Mouse (Mus musculus) liver, embryonic 14.5 days (tissue): ENCODE results near the gene Rreb1. TPM values are rescaled to one million over a fixed set of nuclear protein-coding genes. Genes with fewer than 3 reads are reported as not detected.

Experiments
- ATAC-seq: fragments of 200-750 bp; cut with Nextera tagmentation; 2 replicates; pipeline ENCODE4 v1.8.0; 2017; ENCODE audit warnings: moderate number of reproducible peaks, mild to moderate bottlenecking, moderate library complexity; ENCODE audit not compliant: insufficient read depth
- DNase-seq, 3 experiments: peaks; one replicate each; pipeline ENCODE4 v3.0.0-alpha.2; 2012 to 2013; ENCODE audit warnings: low read depth in 3 of 3, low spot score in 3 of 3
- H3K27ac ChIP-seq: fragments of 300-500 bp; sonication (generic); 2 replicates; pipeline ENCODE4 v1.5.1; 2014; ENCODE audit warnings: moderate library complexity, mild to moderate bottlenecking, control low read depth, inconsistent platforms
- H3K27me3 ChIP-seq: fragments of 300-500 bp; sonication (generic); 2 replicates; pipeline ENCODE4 v1.6.1; 2014; ENCODE audit warnings: mild to moderate bottlenecking, low read length, moderate library complexity; ENCODE audit not compliant: control insufficient read depth, insufficient read depth
- H3K36me3 ChIP-seq: fragments of 300-500 bp; sonication (generic); replicated peaks from 2 replicates; pipeline ENCODE4 v1.6.1; 2014; ENCODE audit warnings: low read depth; ENCODE audit not compliant: control insufficient read depth, insufficient read depth
- H3K4me1 ChIP-seq, 2 experiments: fragments of 200-500 bp in 1 of 2; fragments of 300-500 bp in 1 of 2; sonication (generic) in 1 of 2; replicated peaks; 2 replicates each; pipeline ENCODE4 v1.6.1; 2012 to 2014; ENCODE audit warnings: antibody characterized with exemption in 1 of 2, inconsistent platforms in 1 of 2, low read length in 1 of 2; ENCODE audit not compliant: control insufficient read depth in 2 of 2, insufficient read depth in 2 of 2
- H3K4me2 ChIP-seq: fragments of 300-500 bp; sonication (generic); 2 replicates; pipeline ENCODE4 v1.6.1; 2014; ENCODE audit warnings: low read depth, mild to moderate bottlenecking, control low read depth, moderate library complexity
- H3K4me3 ChIP-seq, 2 experiments: fragments of 200-500 bp in 1 of 2; fragments of 300-500 bp in 1 of 2; sonication (generic) in 1 of 2; 2 replicates each; pipeline ENCODE4 v1.5.1; 2012 to 2014; ENCODE audit warnings: low read depth in 2 of 2, low read length in 2 of 2, mild to moderate bottlenecking in 2 of 2, control low read depth in 1 of 2, inconsistent platforms in 1 of 2, moderate library complexity in 1 of 2; ENCODE audit not compliant: insufficient read depth in 1 of 2
- H3K9ac ChIP-seq: fragments of 300-500 bp; sonication (generic); replicated peaks from 2 replicates; pipeline ENCODE4 v1.6.1; 2014; ENCODE audit warnings: mild to moderate bottlenecking, control low read depth, moderate library complexity
- H3K9me3 ChIP-seq: fragments of 300-500 bp; sonication (generic); 2 replicates; pipeline ENCODE4 v1.6.1; 2016; ENCODE audit warnings: low read length, mixed read lengths; ENCODE audit not compliant: control insufficient read depth
- CTCF ChIP-seq: IDR thresholded peaks from 2 replicates; pipeline ENCODE4 v1.5.1; 2016; ENCODE audit warnings: antibody characterized with exemption, low read depth, control low read depth
- EP300 ChIP-seq: IDR thresholded peaks from 2 replicates; pipeline ENCODE4 v1.6.1; 2016; ENCODE audit warnings: antibody characterized with exemption, low read depth
- WGBS: fragments of 180-500 bp; shearing (Covaris S2); extraction: QIAGEN DNeasy Blood & Tissue Kit; methylation state at CpG from one replicate; pipeline ENCODE4 v1.1.7; 2014; ENCODE audit not compliant: insufficient replicate concordance; 5-methylcytosine and 5-hydroxymethylcytosine counted together
- polyA plus RNA-seq, 2 experiments: library from polyadenylated mRNA; depleted of rRNA in 1 of 2; stranded (reverse) in 1 of 2; unstranded in 1 of 2; fragments of >200 nt; fragmentation: Nextera tagmentation in 1 of 2; extraction: Ambion mirVana in 1 of 2; gene quantifications; 2 replicates each; pipeline versions ENCODE4 v1.2.1 to v1.2.3; 2012 to 2014

Gene Rreb1
- polyA plus RNA-seq, 2 experiments, result 5.4 TPM

DNA sequence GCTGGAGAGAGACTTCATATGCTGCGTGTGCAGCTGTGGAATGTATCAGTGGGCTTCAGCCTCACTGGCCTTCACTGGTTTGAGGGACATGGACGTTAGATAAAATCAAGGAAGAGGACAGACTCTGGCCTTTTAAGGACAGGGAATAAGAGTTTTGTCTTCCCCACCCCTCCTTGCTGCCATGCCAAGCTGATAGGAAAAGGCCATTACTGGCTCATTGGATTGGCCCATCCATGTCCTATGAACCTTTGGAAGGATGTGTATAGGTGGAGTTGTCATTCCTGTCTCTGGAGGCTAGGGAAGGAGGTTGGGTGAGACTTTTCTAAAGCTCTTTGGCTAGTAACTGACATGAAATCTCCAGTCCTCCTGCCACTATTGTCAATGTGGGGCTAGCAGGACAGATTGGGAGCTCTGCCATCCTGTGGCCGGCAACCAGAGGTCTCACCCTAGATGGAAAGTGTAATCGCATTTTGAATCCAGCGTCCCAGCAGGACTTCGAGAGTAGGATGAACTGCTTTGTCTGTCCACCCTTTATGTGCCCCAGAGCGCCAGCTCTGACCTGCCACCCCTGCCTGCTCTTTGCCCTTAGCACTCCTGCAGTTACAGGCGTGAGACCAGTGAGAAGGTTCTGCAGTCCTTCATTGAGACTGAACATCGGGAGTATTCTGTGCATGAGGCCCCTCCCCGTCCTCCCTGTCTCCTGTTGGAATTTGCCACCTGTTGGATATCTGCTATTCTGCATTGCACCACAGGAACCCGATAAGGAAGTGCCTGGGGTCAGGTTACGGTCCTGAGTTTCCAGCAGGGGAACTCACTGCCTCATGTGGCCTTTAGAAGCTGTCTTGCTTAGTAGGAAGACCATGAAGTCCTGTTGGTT is 134.6 kb downstream of the Rreb1 start:
- Histone ChIP-seq H3K4me1 (peaks cover 0 to 8% of the 10 kb centered on the region in 2 experiments; a peak in 2 of 4 replicates), H3K27me3 (no peaks in the 10 kb centered on the region), H3K36me3 (peaks cover 24% of the 10 kb centered on the region), H3K9me3 (no peaks in the 10 kb centered on the region), H3K4me3 (no peak overlapping the region), H3K9ac (no peak overlapping the region), H3K27ac (no peak overlapping the region), H3K4me2 (no peak overlapping the region)
- DNase-seq, result no peak
- TF ChIP-seq EP300 (no peak), CTCF (peak; percentile 29; the same call in 1 of the 2 replicates)
- 57% methylated on average over 12 of the region's 12 CpGs for WGBS
- ATAC-seq, result no peak

- Histone ChIP-seq H3K27ac (no peak overlapping the region), H3K9me3 (no peaks in the 10 kb centered on the region), H3K27me3 (no peaks in the 10 kb centered on the region), H3K4me3 (no peak overlapping the region), H3K9ac (no peak overlapping the region), H3K36me3 (peaks cover 28% of the 10 kb centered on the region), H3K4me2 (no peak overlapping the region), H3K4me1 (peaks cover 0 to 11% of the 10 kb centered on the region in 2 experiments; a peak in 2 of 4 replicates)
- TF ChIP-seq CTCF, result no peak
- no peak for TF ChIP-seq EP300
- DNase-seq (no peak), ATAC-seq (no peak)
- WGBS, result 40% methylated on average over 3 of the region's 3 CpGs
Measured at GRCm38 (mm10) chr13:37913963-37914362, 135.8 kb downstream of the Rreb1 start.

- no peaks in the 10 kb centered on the region for H3K27me3 ChIP-seq
- no peak for TF ChIP-seq EP300
- TF ChIP-seq CTCF, result no peak
- DNase-seq (no peak), ATAC-seq (no peak)
- H3K27ac ChIP-seq, result no peak overlapping the region
- H3K4me2 ChIP-seq, result no peak overlapping the region
- H3K36me3 ChIP-seq, result peaks cover 23% of the 10 kb centered on the region
- no peak overlapping the region for H3K9ac ChIP-seq
- peaks cover 0 to 3% of the 10 kb centered on the region in 2 experiments; a peak in 1 of 4 replicates for H3K4me1 ChIP-seq
- H3K9me3 ChIP-seq, result no peaks in the 10 kb centered on the region
- no peak overlapping the region for H3K4me3 ChIP-seq
- 81% methylated on average over 15 of the region's 15 CpGs for WGBS
Measured at GRCm38 (mm10) chr13:37918336-37919261, 140.4 kb downstream of the Rreb1 start.

- H3K9me3 ChIP-seq, result no peaks in the 10 kb centered on the region
- peaks cover 23% of the 10 kb centered on the region for H3K36me3 ChIP-seq
- TF ChIP-seq CTCF (no peak), EP300 (no peak)
- no peak overlapping the region for H3K27ac ChIP-seq
- no peak overlapping the region for H3K4me2 ChIP-seq
- no peak overlapping the region for H3K4me3 ChIP-seq
- no peak for DNase-seq
- no peaks in the 10 kb centered on the region for H3K27me3 ChIP-seq
- no peak for ATAC-seq
- peaks cover 0 to 3% of the 10 kb centered on the region in 2 experiments; a peak in 1 of 4 replicates for H3K4me1 ChIP-seq
- H3K9ac ChIP-seq, result no peak overlapping the region
- 82% methylated on average over 3 of the region's 3 CpGs for WGBS
Measured at GRCm38 (mm10) chr13:37919711-37920277, 141.6 kb downstream of the Rreb1 start.
